Mouse (Mus musculus) Muller cell, postnatal 12 days (primary cell): Measurements from ENCODE around the gene Gm31571.
"Not testable (repeated sequence)": the region's sequence is repeated elsewhere in the genome, so short reads cannot be mapped to it uniquely, and the experiment has no call there.

Experiments
- DNase-seq: peaks from one replicate; pipeline ENCODE4 v3.0.0-alpha.2; 2015; ENCODE audit errors: inconsistent ontology term

Gene Gm31571

GRCm38 (mm10) chrY:22051253-22051652 is at the start of gene Gm31571:
Gm31571 (minus strand) TSS chrY:22051353.
- DNase-seq = not testable (repeated sequence)
